Mouse (Mus musculus) bone marrow macrophage, adult 2 months (primary cell): Measurements from ENCODE around the gene Nadk2. TPM values are rescaled to one million over a fixed set of nuclear protein-coding genes. Genes with fewer than 3 reads are reported as not detected.

ENCODE experiments used
- H3K27ac ChIP-seq: 2 replicates; pipeline ENCODE4 v1.5.1; 2012; ENCODE audit warnings: low read depth, low read length; ENCODE audit not compliant: insufficient read depth
- H3K4me1 ChIP-seq: 2 replicates; pipeline ENCODE4 v1.6.1; 2012; ENCODE audit warnings: low read length; ENCODE audit not compliant: control insufficient read depth, insufficient read depth
- H3K4me3 ChIP-seq: 2 replicates; pipeline ENCODE4 v1.5.1; 2012; ENCODE audit warnings: mild to moderate bottlenecking, low read length, moderate library complexity; ENCODE audit not compliant: insufficient read depth
- CTCF ChIP-seq: IDR thresholded peaks from 2 replicates; pipeline ENCODE4 v1.5.1; 2012; ENCODE audit warnings: low read depth, mild to moderate bottlenecking, low read length, moderate library complexity
- POLR2A ChIP-seq: IDR thresholded peaks from 2 replicates; pipeline ENCODE4 v1.6.1; 2012; ENCODE audit warnings: mild to moderate bottlenecking, low read depth, low read length, borderline replicate concordance
- polyA plus RNA-seq: library from polyadenylated mRNA; stranded (reverse); fragments of >200 nt; gene quantifications from 2 replicates; pipeline ENCODE4 v1.2.4, GENCODE M21; 2012; ENCODE audit not compliant: missing spikeins, insufficient read depth, insufficient read length

Nadk2 gene
- polyA plus RNA-seq, 1 experiment = 22.9 TPM

GRCm38 (mm10) chr15:9073684-9074083 is 2.6 kb downstream of the Nadk2 start:
- H3K4me3 ChIP-seq = no peak overlapping the region
- no peak overlapping the region for H3K27ac ChIP-seq
- TF ChIP-seq CTCF (no peak), POLR2A (no peak)
- peaks cover 25% of the 10 kb centered on the region for H3K4me1 ChIP-seq

DNA sequence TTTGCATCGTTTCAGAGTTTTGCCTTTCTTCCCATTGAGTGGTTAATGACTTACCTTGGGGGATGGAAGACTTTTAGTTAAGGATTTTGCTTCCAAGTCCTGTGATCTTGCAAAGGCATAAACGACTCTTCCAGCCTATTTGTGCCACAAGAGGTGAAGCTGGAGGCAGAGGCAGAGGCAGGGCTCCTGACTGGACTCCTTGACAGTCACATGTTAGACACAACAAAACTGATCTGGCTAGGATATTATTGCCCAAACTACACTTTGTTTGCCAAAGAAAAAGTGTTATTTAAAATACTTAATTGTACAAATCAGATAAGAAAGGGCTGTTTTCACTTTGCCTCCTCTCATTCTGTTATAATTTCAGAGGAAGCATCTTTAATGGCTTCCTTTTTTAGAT is 3.1 kb downstream of the Nadk2 start:
- no peak overlapping the region for H3K4me3 ChIP-seq
- peaks cover 30% of the 10 kb centered on the region for H3K4me1 ChIP-seq
- no peak overlapping the region for H3K27ac ChIP-seq
- no peak for TF ChIP-seq CTCF
- no peak for TF ChIP-seq POLR2A

- peaks cover 31% of the 10 kb centered on the region for H3K4me1 ChIP-seq
- H3K27ac ChIP-seq = peak overlapping the region; percentile 42; the same call in 1 of the 2 replicates
- 0 out of 2 replicates have a peak overlapping the region, but pooled peaks have one; percentile 1 for H3K4me3 ChIP-seq
- TF ChIP-seq CTCF (no peak), POLR2A (no peak)
Observed at GRCm38 (mm10) chr15:9074671-9075070, 3.6 kb downstream of the Nadk2 start.

DNA sequence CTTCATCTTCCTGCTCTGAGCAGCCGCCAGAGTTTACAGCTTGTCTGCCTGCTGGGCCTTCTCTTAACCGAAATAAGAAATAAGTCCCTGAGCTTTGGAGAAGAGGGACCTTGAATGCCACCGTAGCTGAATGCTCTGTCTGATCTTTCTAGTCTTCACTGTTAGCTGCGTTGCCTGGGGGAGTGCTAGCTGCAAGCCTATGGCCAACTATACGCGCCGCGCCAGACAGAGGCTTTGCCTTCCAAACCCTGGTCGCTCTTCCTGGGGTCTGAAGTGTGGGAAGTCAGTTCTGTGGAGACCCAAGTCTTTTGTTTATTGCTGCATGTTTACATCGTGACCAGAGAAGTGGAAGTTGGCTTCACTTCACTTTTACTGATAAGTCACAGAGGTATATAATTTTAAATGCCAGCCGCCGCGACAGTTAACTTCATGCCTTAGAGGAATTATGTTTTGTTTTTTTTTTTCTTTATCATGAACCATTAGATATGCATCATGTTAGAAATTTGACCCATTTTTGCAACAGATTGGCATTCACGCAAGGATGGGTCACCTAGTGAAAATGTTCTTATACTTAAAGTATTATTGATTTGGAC is 4.6 kb downstream of the Nadk2 start:
- TF ChIP-seq CTCF (no peak), POLR2A (no peak)
- no peak overlapping the region for H3K27ac ChIP-seq
- no peak overlapping the region for H3K4me3 ChIP-seq
- H3K4me1 ChIP-seq = peaks cover 31% of the 10 kb centered on the region

GRCm38 (mm10) chr15:9078481-9079300 is 7.6 kb downstream of the Nadk2 start:
- H3K4me3 ChIP-seq = no peak overlapping the region
- peaks cover 23% of the 10 kb centered on the region for H3K4me1 ChIP-seq
- no peak overlapping the region for H3K27ac ChIP-seq
- TF ChIP-seq POLR2A (no peak), CTCF (no peak)

- Histone ChIP-seq H3K4me1 (peaks cover 17% of the 10 kb centered on the region), H3K4me3 (no peak overlapping the region), H3K27ac (no peak overlapping the region)
- no peak for TF ChIP-seq POLR2A
- no peak for TF ChIP-seq CTCF
Observed at GRCm38 (mm10) chr15:9079626-9080025, 8.6 kb downstream of the Nadk2 start.

GRCm38 (mm10) chr15:9080206-9080605 is 9.1 kb downstream of the Nadk2 start:
- Histone ChIP-seq H3K27ac (no peak overlapping the region), H3K4me3 (no peak overlapping the region), H3K4me1 (peaks cover 18% of the 10 kb centered on the region)
- TF ChIP-seq POLR2A = no peak

GRCm38 (mm10) chr15:9081294-9081693 is 10.2 kb downstream of the Nadk2 start:
- H3K4me1 ChIP-seq = peaks cover 16% of the 10 kb centered on the region
- no peak overlapping the region for H3K27ac ChIP-seq
- TF ChIP-seq POLR2A (no peak), CTCF (no peak)
- no peak overlapping the region for H3K4me3 ChIP-seq

GRCm38 (mm10) chr15:9082753-9083152 is 11.7 kb downstream of the Nadk2 start:
- no peak for TF ChIP-seq POLR2A
- no peak for TF ChIP-seq CTCF
- Histone ChIP-seq H3K4me1 (peaks cover 24% of the 10 kb centered on the region), H3K27ac (no peak overlapping the region), H3K4me3 (no peak overlapping the region)

- H3K27ac ChIP-seq = no peak overlapping the region
- peaks cover 18% of the 10 kb centered on the region for H3K4me1 ChIP-seq
- TF ChIP-seq CTCF (no peak), POLR2A (no peak)
- no peak overlapping the region for H3K4me3 ChIP-seq
Observed at GRCm38 (mm10) chr15:9086813-9087212, 15.8 kb downstream of the Nadk2 start.

GRCm38 (mm10) chr15:9087421-9087820 is 16.4 kb downstream of the Nadk2 start:
- Histone ChIP-seq H3K4me3 (no peak overlapping the region), H3K4me1 (peaks cover 18% of the 10 kb centered on the region), H3K27ac (no peak overlapping the region)
- TF ChIP-seq CTCF (no peak), POLR2A (no peak)
